9 mouse cellular contexts compared by ENCODE assay signal in genomic region chr3:96936241-96936640, GRCm38 (mm10). TPM values are rescaled to one million over a fixed set of nuclear protein-coding genes. Genes with fewer than 3 reads are reported as not detected.
DNase-seq lines count a peak whose midpoint lies in the region; ATAC-seq and TF ChIP-seq lines count a peak whose summit lies in the region.
"Had no signal": no experiment of that assay in that cellular context is flagged by ENCODE, and none has a peak within 500 bp of the region (broad histone marks: within the 10 kb centered on the region; RNA-seq: fewer than 3 reads in every experiment).

No protein-coding gene starts in this region.

- no peaks in the 10 kb centered on the region; the same call in 1 of the 2 replicates for H3K4me1 ChIP-seq in cerebellum, adult 2 months (ENCODE audit: control insufficient read depth, insufficient read depth, low read length)
- peaks cover 3% of the 10 kb centered on the region; the same call in 1 of the 2 replicates for H3K4me1 ChIP-seq in limb, embryonic 11.5 days (ENCODE audit: control insufficient read depth, insufficient read depth, low read length)
- H3K4me1 ChIP-seq in limb, embryonic 10.5 days = peaks cover 20% of the 10 kb centered on the region
- H3K4me1 ChIP-seq in intestine, postnatal 0 days (replicated peaks; ENCODE audit: control insufficient read depth, insufficient read depth, low read length) = no peaks in the 10 kb centered on the region
- H3K4me1 ChIP-seq in forebrain, embryonic 10.5 days = peaks cover 42% of the 10 kb centered on the region

- no peaks in the 10 kb centered on the region for H3K9me3 ChIP-seq in limb, embryonic 11.5 days (ENCODE audit: control insufficient read depth, low read length)
- H3K9me3 ChIP-seq in limb, embryonic 10.5 days (replicated peaks) = no peaks in the 10 kb centered on the region
- H3K9me3 ChIP-seq in intestine, postnatal 0 days (ENCODE audit: control insufficient read depth) = no peaks in the 10 kb centered on the region
- no peaks in the 10 kb centered on the region for H3K9me3 ChIP-seq in forebrain, embryonic 10.5 days

- H3K4me3 ChIP-seq in cerebellum, adult 2 months (replicated peaks; ENCODE audit: insufficient read depth, low read depth, low read length) = no peak overlapping the region
- H3K4me3 ChIP-seq in limb, embryonic 11.5 days (ENCODE audit: low read depth, low read length) = no peak overlapping the region
- H3K4me3 ChIP-seq in limb, embryonic 10.5 days = no peak overlapping the region
- H3K4me3 ChIP-seq in intestine, postnatal 0 days (ENCODE audit: low read depth, low read length) = no peak overlapping the region
- H3K4me3 ChIP-seq in forebrain, embryonic 10.5 days = no peak overlapping the region

- H3K27ac ChIP-seq in cerebellum, adult 2 months (ENCODE audit: insufficient read depth, low read length) = no peak overlapping the region
- no peak overlapping the region for H3K27ac ChIP-seq in limb, embryonic 11.5 days (replicated peaks; ENCODE audit: low read depth, low read length)
- H3K27ac ChIP-seq in limb, embryonic 10.5 days = no peak overlapping the region
- H3K27ac ChIP-seq in intestine, postnatal 0 days (ENCODE audit: low read depth, low read length) = no peak overlapping the region
- H3K27ac ChIP-seq in forebrain, embryonic 10.5 days = no peak overlapping the region

- ATAC-seq in limb, embryonic 11.5 days (ENCODE audit: insufficient number of reproducible peaks, low FRiP score, low TSS enrichment, low read depth) = no peak
- no peak for ATAC-seq in intestine, postnatal 0 days

- peak in 1 of 2 experiments; percentile 31 for DNase-seq in cerebellum, adult 2 months
- no peak for DNase-seq in cerebellum, adult 9-11 months
- DNase-seq in limb, embryonic 11.5 days (ENCODE audit: low spot score) = peak; percentile 55
- DNase-seq in limb, embryonic 10.5 days (ENCODE audit: low spot score) = no peak
- DNase-seq in brain, adult 2 months (ENCODE audit: low read depth, low spot score) = peak; percentile 89
- DNase-seq in splenic B cell, adult 2 months (ENCODE audit: low read depth, low spot score) = peak; percentile 77
- no peak for DNase-seq in forebrain, embryonic 10.5 days (ENCODE audit: extremely low spot score, low spot score)

- 14% methylated on average over 6 of the region's 6 CpGs for WGBS in cerebellum, adult 2 months
- WGBS in limb, embryonic 11.5 days = 12% methylated on average over 6 of the region's 6 CpGs
- 13% methylated on average over 6 of the region's 6 CpGs for WGBS in limb, embryonic 10.5 days
- WGBS in intestine, postnatal 0 days = 8% methylated on average over 6 of the region's 6 CpGs
- 10% methylated on average over 6 of the region's 6 CpGs for WGBS in forebrain, embryonic 10.5 days

- no peak overlapping the region for H3K4me2 ChIP-seq in limb, embryonic 11.5 days (ENCODE audit: low read depth, severe bottlenecking)
- H3K4me2 ChIP-seq in intestine, postnatal 0 days (replicated peaks; ENCODE audit: low read depth) = no peak overlapping the region

- H3K9ac ChIP-seq in limb, embryonic 11.5 days (ENCODE audit: low read length) = no peak overlapping the region
- H3K9ac ChIP-seq in intestine, postnatal 0 days (ENCODE audit: low read depth, low read length) = no peak overlapping the region

- TF ChIP-seq CTCF in cerebellum, adult 2 months (IDR thresholded peaks at IDR 0.05; ENCODE audit: borderline replicate concordance, insufficient read depth, low read depth, low read length) = peak; percentile 49; the same call in 1 of the 2 replicates
- TF ChIP-seq CTCF in intestine, postnatal 0 days (IDR thresholded peaks at IDR 0.05; ENCODE audit: low read depth) = peak; percentile 97

- no peak for TF ChIP-seq POLR2A in cerebellum, adult 2 months (IDR thresholded peaks at IDR 0.05; ENCODE audit: borderline replicate concordance, insufficient read depth, low read length)

- H3K36me3 ChIP-seq in limb, embryonic 11.5 days (ENCODE audit: control insufficient read depth, insufficient read depth, low read length) = no peaks in the 10 kb centered on the region
- H3K36me3 ChIP-seq in limb, embryonic 10.5 days = no peaks in the 10 kb centered on the region
- H3K36me3 ChIP-seq in intestine, postnatal 0 days (ENCODE audit: control insufficient read depth, insufficient read depth) = no peaks in the 10 kb centered on the region
- no peaks in the 10 kb centered on the region for H3K36me3 ChIP-seq in splenic B cell, adult 2 months (ENCODE audit: control insufficient read depth, insufficient read depth, low read length, poor library complexity, severe bottlenecking)
- no peaks in the 10 kb centered on the region for H3K36me3 ChIP-seq in forebrain, embryonic 10.5 days (replicated peaks)

- no peaks in the 10 kb centered on the region for H3K27me3 ChIP-seq in cerebellum, adult 2 months (ENCODE audit: control insufficient read depth, insufficient read depth, low read length)
- H3K27me3 ChIP-seq in limb, embryonic 11.5 days (ENCODE audit: control insufficient read depth, insufficient read depth, low read length) = peaks cover 4% of the 10 kb centered on the region; the same call in 1 of the 2 replicates
- peaks cover 52% of the 10 kb centered on the region for H3K27me3 ChIP-seq in limb, embryonic 10.5 days (ENCODE audit: low read depth, poor library complexity, severe bottlenecking)
- H3K27me3 ChIP-seq in intestine, postnatal 0 days (replicated peaks; ENCODE audit: control insufficient read depth, insufficient read depth, low read length) = no peaks in the 10 kb centered on the region; the same call in 1 of the 2 replicates
- H3K27me3 ChIP-seq in splenic B cell, adult 2 months (ENCODE audit: control insufficient read depth, insufficient read depth, low read length, poor library complexity, severe bottlenecking) = no peaks in the 10 kb centered on the region
- H3K27me3 ChIP-seq in forebrain, embryonic 10.5 days (ENCODE audit: poor library complexity, severe bottlenecking) = peaks cover 25% of the 10 kb centered on the region

RNA-seq across cellular contexts. Expression of gene Gja8, which starts 10.4 kb away (rescaled TPM):
- not detected in 2 replicates for polyA plus RNA-seq in cerebellum, adult 2 months (2012; rRNA removed)
- polyA plus RNA-seq in limb, embryonic 11.5 days (2014; fragmentation: Nextera tagmentation; extraction: Ambion mirVana) = not detected in 2 replicates
- polyA plus RNA-seq in limb, embryonic 10.5 days (2016; fragmentation: Nextera tagmentation; extraction: Ambion mirVana) = 0.03 TPM in 1 of 2 replicates, not detected in the other
- polyA plus RNA-seq in intestine, postnatal 0 days (2015; fragmentation: Nextera tagmentation; extraction: Ambion mirVana) = 0.03 and 0.04 TPM in 2 replicates
- 0.02 TPM in 1 of 2 replicates, not detected in the other for polyA plus RNA-seq in forebrain, embryonic 10.5 days (2016; fragmentation: Nextera tagmentation; extraction: Ambion mirVana)
- polyA plus RNA-seq: stomach, embryonic 16.5 days had no signal

RNA-seq across cellular contexts. Expression of gene Gpr89, which starts 31.1 kb away (rescaled TPM):
- polyA plus RNA-seq in cerebellum, adult 2 months (2012; rRNA removed) = 19.0 TPM in 2 replicates
- 37.0 and 40.7 TPM in 2 replicates for polyA plus RNA-seq in limb, embryonic 11.5 days (2014; fragmentation: Nextera tagmentation; extraction: Ambion mirVana)
- 35.9 and 36.5 TPM in 2 replicates for polyA plus RNA-seq in limb, embryonic 10.5 days (2016; fragmentation: Nextera tagmentation; extraction: Ambion mirVana)
- 76.6 and 84.7 TPM in 2 replicates for polyA plus RNA-seq in intestine, postnatal 0 days (2015; fragmentation: Nextera tagmentation; extraction: Ambion mirVana)
- polyA plus RNA-seq in forebrain, embryonic 10.5 days (2016; fragmentation: Nextera tagmentation; extraction: Ambion mirVana) = 36.0 and 40.2 TPM in 2 replicates

RNA-seq across cellular contexts. Expression of gene Gja5, which starts 31.7 kb away (rescaled TPM):
- 0.64 and 0.65 TPM in 2 replicates for polyA plus RNA-seq in cerebellum, adult 2 months (2012; rRNA removed)
- polyA plus RNA-seq in limb, embryonic 11.5 days (2014; fragmentation: Nextera tagmentation; extraction: Ambion mirVana) = 3.7 and 4.8 TPM in 2 replicates
- 11.3 and 14.0 TPM in 2 replicates for polyA plus RNA-seq in limb, embryonic 10.5 days (2016; fragmentation: Nextera tagmentation; extraction: Ambion mirVana)
- 5.3 and 6.6 TPM in 2 replicates for polyA plus RNA-seq in intestine, postnatal 0 days (2015; fragmentation: Nextera tagmentation; extraction: Ambion mirVana)
- 4.5 and 5.7 TPM in 2 replicates for polyA plus RNA-seq in forebrain, embryonic 10.5 days (2016; fragmentation: Nextera tagmentation; extraction: Ambion mirVana)

Comparison
In these comparisons a context has a peak if more than half of its experiments do, and no peak if none do; other contexts are left out.
1. DNase-seq: peak in limb, embryonic 11.5 days (single experiment), brain, adult 2 months (single experiment) and splenic B cell, adult 2 months (single experiment); none in cerebellum, adult 9-11 months (single experiment), limb, embryonic 10.5 days (single experiment) and forebrain, embryonic 10.5 days (single experiment).